Mouse (Mus musculus): ENCODE results near the gene Zfp940. TPM values are rescaled to one million over a fixed set of nuclear protein-coding genes. Genes with fewer than 3 reads are reported as not detected.
A peak's percentile ranks its signal among the peaks of the same experiment; 100 is the strongest.
"Not testable (repeated sequence)": the region's sequence is repeated elsewhere in the genome, so short reads cannot be mapped to it uniquely, and the experiment has no call there.

Gene Zfp940
- polyA plus RNA-seq (2012; rRNA removed): 14.8 and 15.9 TPM in 2 replicates

DNA sequence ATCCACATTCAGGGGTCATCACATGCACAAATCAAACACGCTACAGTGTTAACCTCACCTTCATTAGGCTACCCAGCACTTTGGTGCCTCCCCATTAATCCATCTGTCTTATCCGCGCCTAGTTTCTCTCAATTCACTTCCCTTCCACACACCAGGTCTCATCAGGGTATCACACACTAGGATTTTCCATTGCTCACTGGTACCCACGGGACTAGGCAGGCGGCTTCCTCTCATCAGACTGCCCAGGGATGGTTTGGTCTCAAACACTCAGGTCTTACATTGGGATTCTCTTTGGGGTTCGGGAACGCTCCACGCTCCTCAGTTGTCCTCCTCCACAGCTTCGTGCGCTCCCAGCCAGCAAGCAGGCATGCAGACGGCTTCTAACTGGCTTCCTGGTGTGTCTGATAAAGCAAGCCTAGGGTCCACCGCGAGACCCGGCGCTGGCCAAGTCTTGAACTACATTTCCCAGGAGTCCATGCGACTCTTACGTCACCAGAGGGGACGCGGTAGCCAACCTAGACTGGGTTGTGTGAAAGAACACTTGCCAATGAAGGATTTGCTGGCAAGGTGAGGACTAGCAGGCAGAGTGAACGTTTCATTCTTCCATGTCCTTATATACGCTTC, at the start of gene Zfp940:
Gene Zfp940, minus strand, starts transcription at position 451 of the 624 bp plus-strand sequence.
- Histone ChIP-seq H3K27ac (ENCODE audit: insufficient read depth, low read length) (no peak within 1 kb of the TSS), H3K4me1 (ENCODE audit: control insufficient read depth, insufficient read depth, low read length) (no peaks in the 10 kb centered on the region), H3K4me3 (ENCODE audit: insufficient read depth, low read length) (peak within 1 kb of the TSS; percentile 65)
- no peak for TF ChIP-seq CTCF (IDR thresholded peaks at IDR 0.05; ENCODE audit: extremely low read depth, insufficient read depth, low read length)
- peak; percentile 86; the same call in 1 of the 2 replicates for TF ChIP-seq POLR2A (IDR thresholded peaks at IDR 0.05; ENCODE audit: extremely low read depth, insufficient read depth, low read length)

DNA sequence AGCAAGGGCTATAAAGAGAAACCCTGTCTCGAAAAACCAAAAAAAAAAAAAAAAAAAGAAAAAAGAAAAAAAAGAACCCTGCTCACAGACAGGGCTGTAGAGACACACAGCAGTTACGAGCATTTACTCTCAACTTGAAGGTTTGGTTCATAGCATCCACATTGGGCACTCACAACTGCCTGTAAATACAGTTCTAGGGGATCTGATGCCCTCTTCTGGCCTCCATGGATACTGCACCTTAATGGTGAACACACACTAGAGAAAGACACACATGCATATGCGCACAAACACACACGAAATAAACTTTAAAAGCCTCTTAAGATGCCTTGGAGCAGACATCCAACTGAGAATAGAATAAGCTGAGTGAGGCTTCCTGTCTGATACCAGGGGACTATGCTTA, 44.9 kb upstream of the Zfp940 start:
- no peak overlapping the region for H3K4me3 ChIP-seq (ENCODE audit: insufficient read depth, low read length)
- TF ChIP-seq CTCF (IDR thresholded peaks at IDR 0.05; ENCODE audit: extremely low read depth, insufficient read depth, low read length) (no peak), POLR2A (IDR thresholded peaks at IDR 0.05; ENCODE audit: extremely low read depth, insufficient read depth, low read length) (no peak)
- H3K27ac ChIP-seq (ENCODE audit: insufficient read depth, low read length): no peak overlapping the region
- H3K4me1 ChIP-seq (ENCODE audit: control insufficient read depth, insufficient read depth, low read length): no peaks in the 10 kb centered on the region

DNA sequence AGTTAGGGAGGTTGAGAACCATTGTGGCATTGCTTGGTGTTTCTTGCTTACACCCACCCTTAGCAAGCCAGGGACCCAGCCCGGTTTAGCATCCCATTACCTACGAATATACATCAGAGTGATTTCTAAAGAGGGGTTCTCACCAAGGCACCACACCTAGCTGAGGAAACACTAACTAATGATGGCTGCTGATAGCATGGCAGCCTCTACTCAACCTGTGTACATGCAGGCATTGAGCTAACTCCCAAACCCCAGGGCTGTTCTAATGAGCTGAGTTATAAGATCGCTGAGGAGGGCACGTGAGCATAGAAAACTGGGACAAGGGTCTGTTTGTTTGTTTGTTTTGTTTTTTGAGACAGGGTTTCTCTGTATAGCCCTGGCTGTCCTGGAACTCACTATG, 39.3 kb upstream of the Zfp940 start:
- H3K4me3 ChIP-seq (ENCODE audit: insufficient read depth, low read length): no peak overlapping the region
- no peaks in the 10 kb centered on the region for H3K4me1 ChIP-seq (ENCODE audit: control insufficient read depth, insufficient read depth, low read length)
- no peak overlapping the region for H3K27ac ChIP-seq (ENCODE audit: insufficient read depth, low read length)
- TF ChIP-seq POLR2A (IDR thresholded peaks at IDR 0.05; ENCODE audit: extremely low read depth, insufficient read depth, low read length) (no peak), CTCF (IDR thresholded peaks at IDR 0.05; ENCODE audit: extremely low read depth, insufficient read depth, low read length) (no peak)

DNA sequence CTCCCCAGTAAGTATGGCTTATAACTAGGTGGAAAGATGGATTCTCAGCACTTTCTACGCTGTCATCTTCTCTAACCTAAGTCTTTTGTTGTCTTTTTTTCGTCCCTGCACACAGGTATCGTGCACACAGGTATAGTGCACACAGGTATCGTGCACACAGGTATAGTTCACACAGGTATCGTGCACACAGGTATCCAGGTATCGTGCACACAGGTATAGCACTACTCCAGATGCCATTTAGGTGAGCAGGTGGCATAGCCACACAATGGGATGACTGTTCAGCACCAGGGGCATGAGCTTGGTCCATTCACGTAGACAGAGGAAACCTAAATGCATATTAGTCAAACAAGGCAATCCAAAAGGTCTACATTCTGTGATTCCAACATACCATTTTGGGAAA, 37.0 kb upstream of the Zfp940 start:
- no peak for TF ChIP-seq POLR2A (IDR thresholded peaks at IDR 0.05; ENCODE audit: extremely low read depth, insufficient read depth, low read length)
- H3K4me1 ChIP-seq (ENCODE audit: control insufficient read depth, insufficient read depth, low read length): no peaks in the 10 kb centered on the region
- no peak overlapping the region for H3K27ac ChIP-seq (ENCODE audit: insufficient read depth, low read length)
- H3K4me3 ChIP-seq (ENCODE audit: insufficient read depth, low read length): no peak overlapping the region

DNA sequence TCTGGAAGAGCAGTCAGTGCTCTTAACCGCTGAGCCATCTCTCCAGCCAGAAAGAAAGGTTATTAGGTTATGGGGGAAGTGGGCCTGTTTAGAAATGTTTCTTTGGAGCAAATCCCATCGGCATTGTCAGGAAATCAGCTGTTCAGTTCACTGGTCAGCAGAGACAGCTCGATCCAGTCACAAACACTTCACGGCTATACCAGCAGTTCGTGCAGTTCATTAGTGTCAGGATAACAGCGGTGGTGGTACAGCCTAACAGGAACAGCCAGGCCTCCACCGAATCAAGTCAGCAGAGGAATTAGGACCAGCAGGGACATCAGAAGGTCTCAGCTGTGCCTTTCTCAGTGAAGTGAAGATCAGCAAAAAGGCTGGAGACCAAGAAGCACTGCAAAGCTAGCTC, 27.4 kb upstream of the Zfp940 start:
- TF ChIP-seq CTCF (IDR thresholded peaks at IDR 0.05; ENCODE audit: extremely low read depth, insufficient read depth, low read length) (no peak), POLR2A (IDR thresholded peaks at IDR 0.05; ENCODE audit: extremely low read depth, insufficient read depth, low read length) (no peak)
- H3K4me3 ChIP-seq (ENCODE audit: insufficient read depth, low read length): no peak overlapping the region
- H3K27ac ChIP-seq (ENCODE audit: insufficient read depth, low read length): no peak overlapping the region
- no peaks in the 10 kb centered on the region for H3K4me1 ChIP-seq (ENCODE audit: control insufficient read depth, insufficient read depth, low read length)

DNA sequence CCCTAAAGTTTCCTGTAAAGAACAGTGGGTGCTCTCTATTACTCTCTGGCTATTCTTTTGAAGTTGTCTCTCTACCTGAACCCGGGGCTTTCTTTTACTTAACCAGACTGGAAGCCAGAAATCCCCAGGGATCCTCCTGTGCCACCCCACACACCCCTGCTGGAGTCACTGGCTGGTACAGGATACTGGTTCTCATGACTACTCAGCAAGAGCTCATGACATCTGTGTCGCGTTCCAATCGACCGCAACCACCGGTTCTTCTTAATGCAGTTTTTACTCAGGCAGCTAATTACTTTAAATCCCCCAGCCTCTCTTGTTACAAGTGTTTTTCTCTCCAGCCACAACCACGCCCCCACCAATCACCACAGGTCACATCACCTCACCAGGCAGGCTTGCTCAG, 26.6 kb upstream of the Zfp940 start:
- no peaks in the 10 kb centered on the region for H3K4me1 ChIP-seq (ENCODE audit: control insufficient read depth, insufficient read depth, low read length)
- TF ChIP-seq POLR2A (IDR thresholded peaks at IDR 0.05; ENCODE audit: extremely low read depth, insufficient read depth, low read length) (no peak), CTCF (IDR thresholded peaks at IDR 0.05; ENCODE audit: extremely low read depth, insufficient read depth, low read length) (no peak)
- no peak overlapping the region for H3K4me3 ChIP-seq (ENCODE audit: insufficient read depth, low read length)
- no peak overlapping the region for H3K27ac ChIP-seq (ENCODE audit: insufficient read depth, low read length)

DNA sequence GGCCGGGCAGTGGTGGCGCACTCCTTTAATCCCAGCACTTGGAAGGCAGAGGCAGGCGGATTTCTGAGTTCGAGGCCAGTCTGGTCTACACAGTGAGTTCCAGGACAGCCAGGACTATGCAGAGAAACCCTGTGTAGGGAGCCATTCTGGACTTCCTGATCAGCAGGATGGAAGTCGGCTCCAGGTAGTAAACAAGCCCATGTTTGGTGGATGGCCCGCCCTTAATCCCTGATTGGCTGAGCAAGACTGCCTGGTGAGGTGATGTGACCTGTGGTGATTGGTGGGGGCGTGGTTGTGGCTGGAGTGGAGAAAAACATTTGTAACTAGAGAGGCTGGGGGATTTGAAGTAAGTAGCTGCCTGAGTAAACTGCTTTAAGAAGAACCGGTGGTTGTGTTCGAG, 24.1 kb upstream of the Zfp940 start:
- H3K4me3 ChIP-seq (ENCODE audit: insufficient read depth, low read length); H3K4me1 ChIP-seq (ENCODE audit: control insufficient read depth, insufficient read depth, low read length); H3K27ac ChIP-seq (ENCODE audit: insufficient read depth, low read length): not testable (repeated sequence)

DNA sequence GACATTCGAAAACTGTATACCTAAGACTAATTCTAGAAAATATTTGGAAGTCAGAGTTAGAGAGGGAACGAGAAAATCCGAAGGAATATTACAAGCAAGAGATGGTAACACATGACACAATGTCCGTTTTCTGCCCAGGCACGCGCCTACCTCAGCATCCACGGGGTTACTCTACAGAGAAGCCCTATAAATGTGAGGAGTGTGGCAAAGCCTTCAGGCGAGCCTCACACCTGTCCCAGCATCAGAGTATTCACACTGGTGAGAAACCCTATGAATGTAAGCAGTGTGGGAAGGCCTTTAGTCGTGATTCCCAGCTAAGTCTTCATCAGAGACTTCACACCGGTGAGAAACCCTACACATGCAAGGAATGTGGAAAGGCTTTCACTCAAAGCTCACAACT, 20.8 kb upstream of the Zfp940 start:
- TF ChIP-seq POLR2A (IDR thresholded peaks at IDR 0.05; ENCODE audit: extremely low read depth, insufficient read depth, low read length): no peak
- TF ChIP-seq CTCF (IDR thresholded peaks at IDR 0.05; ENCODE audit: extremely low read depth, insufficient read depth, low read length): no peak
- H3K27ac ChIP-seq (ENCODE audit: insufficient read depth, low read length): no peak overlapping the region
- H3K4me1 ChIP-seq (ENCODE audit: control insufficient read depth, insufficient read depth, low read length): no peaks in the 10 kb centered on the region
- no peak overlapping the region for H3K4me3 ChIP-seq (ENCODE audit: insufficient read depth, low read length)

DNA sequence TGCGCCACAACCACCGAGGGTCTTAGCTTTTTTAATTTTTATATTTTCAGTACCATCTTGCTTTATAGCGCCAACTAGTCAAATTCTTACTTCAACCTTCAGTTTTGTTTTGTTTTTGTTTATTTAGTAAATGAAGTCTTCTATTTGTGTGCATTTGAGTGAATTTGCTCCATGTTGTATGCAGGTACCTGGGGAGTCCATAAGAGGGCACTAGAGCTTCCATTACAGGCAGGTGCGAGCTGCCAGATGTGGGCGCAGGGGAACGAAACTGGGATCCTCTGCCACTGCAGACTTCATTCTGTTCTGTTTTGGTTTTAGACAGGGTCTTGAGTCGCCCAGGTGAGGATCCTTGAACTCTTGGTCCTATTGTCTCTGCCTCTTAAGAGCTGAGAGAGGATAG, 8.2 kb upstream of the Zfp940 start:
- Histone ChIP-seq H3K27ac (ENCODE audit: insufficient read depth, low read length) (no peak overlapping the region), H3K4me3 (ENCODE audit: insufficient read depth, low read length) (no peak overlapping the region), H3K4me1 (ENCODE audit: control insufficient read depth, insufficient read depth, low read length) (no peaks in the 10 kb centered on the region)
- TF ChIP-seq POLR2A (IDR thresholded peaks at IDR 0.05; ENCODE audit: extremely low read depth, insufficient read depth, low read length) (no peak), CTCF (IDR thresholded peaks at IDR 0.05; ENCODE audit: extremely low read depth, insufficient read depth, low read length) (no peak)

DNA sequence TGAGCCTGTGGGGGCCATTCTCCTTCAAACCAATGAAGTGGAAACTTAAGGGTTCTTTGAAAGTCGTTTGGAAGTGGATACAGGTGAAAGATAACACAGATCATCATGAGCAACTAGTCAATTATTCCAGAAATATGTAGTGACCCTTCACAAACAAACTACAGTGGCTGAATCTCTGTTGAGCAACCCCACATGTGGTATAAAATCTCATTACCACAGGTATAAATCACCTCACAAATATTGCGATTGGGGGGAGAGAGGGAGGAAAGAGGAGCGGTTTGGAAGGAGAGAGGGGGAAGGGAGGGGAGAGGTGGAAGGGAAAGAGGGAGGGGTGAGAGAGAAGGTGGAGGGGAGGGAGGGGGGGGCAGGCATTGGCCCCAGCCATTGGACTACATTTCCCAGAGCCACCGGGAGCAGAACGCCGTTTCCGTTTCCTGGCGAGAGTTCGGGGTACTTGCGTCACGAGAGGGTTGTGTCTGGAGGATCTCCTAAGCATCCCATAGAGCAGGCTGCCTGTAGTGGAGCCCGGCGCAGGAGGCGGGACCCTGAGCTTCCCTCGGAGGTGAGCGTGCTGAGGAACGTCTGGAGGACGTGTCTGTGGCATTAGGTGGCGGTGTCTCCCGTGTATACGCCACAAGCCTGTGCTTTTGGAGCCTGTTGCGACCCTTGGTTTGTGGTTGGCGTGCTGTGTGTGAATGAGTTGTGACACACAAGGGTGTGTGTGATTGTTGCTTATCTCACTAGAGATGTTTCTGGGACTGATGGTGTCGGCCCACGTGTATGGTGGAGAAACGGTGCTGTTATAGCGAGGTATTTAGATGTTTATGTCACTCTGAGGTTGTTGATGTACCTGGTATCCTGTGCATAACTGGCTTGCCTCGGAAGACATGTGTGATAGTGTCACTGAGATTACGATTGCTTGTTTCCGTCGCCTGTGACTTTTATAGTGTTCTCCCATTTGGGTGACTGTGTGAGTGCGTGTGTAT, 6.4 kb upstream of the Zfp940 start, which contains the start of gene Zfp420:
Gene Zfp420, plus strand, starts transcription at position 448 of the 986 bp plus-strand sequence.
- no peak for TF ChIP-seq CTCF (IDR thresholded peaks at IDR 0.05; ENCODE audit: extremely low read depth, insufficient read depth, low read length)
- peak; percentile 98 for TF ChIP-seq POLR2A (IDR thresholded peaks at IDR 0.05; ENCODE audit: extremely low read depth, insufficient read depth, low read length)
- H3K27ac ChIP-seq (ENCODE audit: insufficient read depth, low read length): no peak within 1 kb of the TSS
- H3K4me3 ChIP-seq (ENCODE audit: insufficient read depth, low read length): peak within 1 kb of the TSS; percentile 75
- H3K4me1 ChIP-seq (ENCODE audit: control insufficient read depth, insufficient read depth, low read length): no peaks in the 10 kb centered on the region
